Mouse (Mus musculus) left cerebral cortex, adult 18-20 months (tissue): ENCODE results near the gene Pla2g4e. TPM values are rescaled to one million over a fixed set of nuclear protein-coding genes. Genes with fewer than 3 reads are reported as not detected.
A peak's percentile ranks its signal among the peaks of the same experiment; 100 is the strongest.

Source experiments
- DNase-seq, 2 experiments: peaks; one replicate each; pipeline ENCODE4 v3.0.0; 2021 to 2022; ENCODE audit warnings: low spot score in 2 of 2, mixed read lengths in 1 of 2
- total RNA-seq, 2 experiments: library from RNA; stranded (reverse); gene quantifications; 2 replicates each; pipeline ENCODE4 v1.2.3; 2021

Pla2g4e gene
- total RNA-seq, 2 experiments from 2014 or later: 18.0 to 20.9 TPM

DNA sequence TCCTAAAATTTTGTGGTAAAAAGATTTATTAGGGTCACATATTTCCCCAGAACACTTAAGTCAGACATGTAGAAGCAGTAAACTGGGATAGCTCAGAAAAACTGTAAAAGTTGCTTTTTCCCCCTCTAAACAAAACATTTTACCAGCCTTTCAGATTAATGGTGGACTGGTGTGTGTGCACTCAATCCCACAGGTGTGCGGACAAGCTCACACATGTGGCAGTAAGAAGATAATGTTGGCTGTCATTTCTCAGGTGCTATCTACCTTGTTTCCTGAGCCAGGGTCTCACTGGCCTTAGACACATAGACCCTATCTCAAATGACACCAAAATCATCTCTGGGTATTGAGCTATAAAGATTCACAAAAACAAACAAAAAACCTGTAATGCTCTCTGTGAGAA, 119.7 kb downstream of the Pla2g4e start:
- no peak for DNase-seq

- no peak for DNase-seq
Observed at GRCm38 (mm10) chr2:120124946-120125345, 120.2 kb downstream of the Pla2g4e start.

- DNase-seq: peak; percentile 2 to 24
Observed at GRCm38 (mm10) chr2:120124096-120124495, 121.0 kb downstream of the Pla2g4e start.

DNA sequence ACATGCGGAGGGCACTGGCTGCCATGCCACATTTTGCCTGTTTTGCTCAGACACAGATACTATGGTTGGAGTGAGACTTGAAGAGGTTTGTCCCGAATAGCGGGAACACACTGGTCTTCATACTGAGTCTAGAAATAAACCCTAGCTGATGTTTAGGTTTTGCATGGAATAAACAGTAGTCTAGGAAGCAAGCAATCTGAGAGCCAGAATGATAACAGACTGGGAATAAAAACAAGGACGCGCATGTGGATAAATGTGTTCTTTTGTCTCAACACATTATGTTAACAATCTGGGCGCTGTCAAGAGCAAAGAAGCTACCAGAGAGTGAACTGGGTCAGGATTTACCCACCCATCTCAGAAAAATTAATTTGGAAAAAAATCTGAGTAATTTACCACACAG, 122.2 kb downstream of the Pla2g4e start:
- no peak for DNase-seq

GRCm38 (mm10) chr2:120117346-120117745, 127.8 kb downstream of the Pla2g4e start:
- no peak for DNase-seq

Other genes starting within 250 kb of the Pla2g4e start
- gene Jmjd7, start 217.9 kb downstream of the Pla2g4e start, total RNA-seq: 1 to 10 TPM; 4.2 to 5.1 TPM
- gene Gm28042, start 217.8 kb downstream of the Pla2g4e start, total RNA-seq: 1 to 10 TPM in 1 of 2 experiments, not detected in 1; 1.3 TPM
- gene Pla2g4b, start 211.9 kb downstream of the Pla2g4e start, total RNA-seq: 1 to 10 TPM; 3.2 to 3.3 TPM
- gene Ehd4, start 90.7 kb downstream of the Pla2g4e start, total RNA-seq: 10 to 100 TPM; 14.5 TPM
- under 1 TPM in 1 of 2 experiments, not detected in 1; 0.09 TPM for gene Pla2g4d, start 43.9 kb upstream of the Pla2g4e start, total RNA-seq
- gene Pla2g4f, start 68.8 kb upstream of the Pla2g4e start, total RNA-seq: not detected
- gene Vps39, start 107.8 kb upstream of the Pla2g4e start, total RNA-seq: 10 to 100 TPM; 66.1 to 80.0 TPM
- gene Ganc, start 158.6 kb upstream of the Pla2g4e start, total RNA-seq: 10 to 100 TPM; 12.4 to 14.1 TPM
- 10 to 100 TPM; 40.5 to 43.3 TPM for gene Tmem87a, start 158.8 kb upstream of the Pla2g4e start, total RNA-seq
- gene Capn3, start 210.7 kb upstream of the Pla2g4e start, total RNA-seq: 1 to 10 TPM; 4.2 TPM